Mouse (Mus musculus) right cerebral cortex, postnatal 36 days (tissue): ENCODE data around the gene Lrp8.

Source experiments
- DNase-seq, 2 experiments: peaks; one replicate each; pipeline ENCODE4 v3.0.0; 2022; ENCODE audit warnings: low spot score in 2 of 2, mixed read lengths in 1 of 2

The Lrp8 gene

GRCm38 (mm10) chr4:107844971-107845370 is 42.9 kb downstream of the Lrp8 start:
- peak; percentile 56 to 69 for DNase-seq

DNA sequence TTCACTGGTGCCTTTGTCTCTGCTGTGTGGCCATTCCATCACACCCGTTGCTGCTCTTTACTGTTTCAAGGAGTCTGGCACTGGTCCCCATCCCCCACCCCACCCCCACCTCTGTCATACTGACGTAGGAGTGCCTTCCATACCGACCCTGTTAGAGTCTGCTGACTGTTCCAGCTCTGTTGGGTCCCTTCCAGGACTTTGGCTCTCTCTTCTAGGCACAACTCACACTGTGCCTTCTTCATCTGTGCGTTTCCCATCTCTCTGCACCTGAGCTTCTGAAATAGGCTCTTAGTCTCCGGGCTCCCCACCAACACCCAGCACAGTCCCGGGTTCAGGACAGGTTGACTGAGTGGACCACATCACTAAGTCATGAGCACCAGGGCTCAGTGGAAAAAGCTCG is 44.7 kb downstream of the Lrp8 start:
- no peak for DNase-seq

DNA sequence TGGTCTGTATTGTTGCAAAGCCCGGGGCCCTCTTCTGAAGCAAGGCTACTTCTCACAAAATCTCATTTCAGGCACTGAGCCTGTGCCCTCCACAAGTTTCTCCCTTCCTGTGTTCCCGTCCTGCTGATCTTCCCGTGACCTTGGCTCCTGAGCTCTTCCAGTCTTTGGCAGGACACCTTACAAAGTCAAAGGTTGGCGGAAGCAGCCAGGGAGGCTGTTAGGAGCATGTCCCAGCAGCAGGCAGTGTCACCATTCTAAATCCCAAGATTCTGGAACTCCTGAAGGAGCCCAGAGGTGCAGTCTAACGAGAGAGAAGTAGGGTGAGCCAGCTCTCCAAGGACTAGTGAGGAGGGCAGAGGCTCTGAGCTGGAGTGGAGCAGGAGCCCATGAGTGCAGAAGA is 46.5 kb downstream of the Lrp8 start:
- DNase-seq = no peak

GRCm38 (mm10) chr4:107849621-107850020 is 47.6 kb downstream of the Lrp8 start:
- no peak for DNase-seq

- no peak for DNase-seq
These were observed 48.0 kb downstream of the Lrp8 start for GRCm38 (mm10) chr4:107850091-107850490.

GRCm38 (mm10) chr4:107853333-107853732 is 51.3 kb downstream of the Lrp8 start:
- DNase-seq = no peak

GRCm38 (mm10) chr4:107853836-107854235 is 51.8 kb downstream of the Lrp8 start:
- no peak for DNase-seq

GRCm38 (mm10) chr4:107856958-107857686 is 55.1 kb downstream of the Lrp8 start:
- no peak for DNase-seq

DNA sequence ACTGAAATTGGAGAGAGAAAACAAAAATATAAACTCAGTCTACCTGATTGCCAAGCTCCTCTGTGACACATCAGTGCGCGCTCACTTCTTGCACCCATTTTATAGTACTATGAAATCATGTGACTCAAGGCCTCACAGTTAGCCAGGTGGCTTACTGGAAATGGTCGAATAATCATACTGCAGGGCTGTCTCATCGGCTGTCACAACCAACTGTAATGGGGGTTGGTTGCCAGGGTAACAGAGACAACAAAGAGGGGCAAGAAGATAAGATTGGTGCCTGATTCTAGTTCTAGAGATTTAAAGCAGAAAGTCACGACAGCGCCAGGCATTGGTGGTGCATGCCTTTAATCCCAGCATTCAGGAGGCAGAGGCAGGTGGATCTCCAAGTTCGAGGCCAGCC is 56.9 kb downstream of the Lrp8 start:
- DNase-seq = no peak

DNA sequence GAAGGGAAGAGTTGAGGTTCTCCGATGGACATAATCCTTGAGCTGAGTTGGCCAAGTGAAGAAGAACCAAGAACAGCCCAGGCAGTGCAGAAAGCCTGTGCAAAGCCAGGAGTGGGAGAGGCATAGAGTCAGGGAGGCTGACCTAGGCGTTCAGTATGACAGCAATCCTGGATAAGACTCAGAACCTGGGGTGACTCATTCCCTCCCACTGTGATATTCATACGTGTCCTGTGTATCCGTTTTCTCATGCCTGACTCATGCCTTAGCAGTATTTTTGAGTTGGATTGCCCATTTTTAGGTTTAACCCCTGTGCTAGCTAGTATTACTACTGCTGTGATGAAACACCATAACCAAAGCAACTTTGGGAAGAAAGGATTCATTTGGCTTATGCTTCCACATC is 62.8 kb downstream of the Lrp8 start:
- no peak for DNase-seq

DNA sequence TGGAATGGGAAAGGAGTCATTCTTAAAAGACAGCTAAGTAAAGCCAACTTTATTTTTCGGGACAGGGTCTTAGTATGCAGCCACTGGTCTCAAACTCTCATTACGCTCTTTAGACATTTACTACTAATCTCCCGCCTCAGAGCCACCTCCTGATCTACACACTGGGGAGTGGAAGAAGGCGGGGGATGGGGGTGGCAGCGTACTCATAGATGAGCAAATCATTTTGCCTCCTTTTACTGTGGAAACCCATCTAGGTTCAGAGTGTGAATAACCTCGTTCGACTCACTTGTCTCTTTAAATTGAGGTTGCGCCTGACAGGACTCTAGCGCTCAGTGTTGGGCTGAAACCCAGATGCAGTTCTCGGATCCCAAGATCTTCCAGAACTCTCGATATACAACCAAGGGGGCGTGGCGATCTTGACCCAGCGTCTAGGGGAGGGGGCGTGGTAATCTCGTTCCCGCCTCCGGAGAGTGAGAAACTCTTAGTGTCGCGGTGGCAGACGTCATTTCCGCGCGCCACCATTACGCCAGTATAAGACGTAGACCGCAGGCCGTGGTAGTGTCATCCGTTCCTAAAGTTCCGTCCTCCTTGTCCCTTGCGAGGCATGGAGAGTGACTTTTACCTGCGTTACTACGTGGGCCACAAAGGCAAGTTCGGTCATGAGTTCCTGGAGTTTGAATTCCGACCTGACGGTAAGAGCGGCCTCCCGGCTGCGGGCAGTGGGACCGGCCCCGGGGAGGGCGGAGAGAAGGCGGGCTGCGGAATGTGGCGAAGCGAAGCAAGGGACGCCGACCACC is 77.4 kb downstream of the Lrp8 start, which contains the start of gene Magoh:
Magoh (plus strand) TSS at position 502 of the 797 bp plus-strand sequence.
- peak; percentile 95 for DNase-seq

DNA sequence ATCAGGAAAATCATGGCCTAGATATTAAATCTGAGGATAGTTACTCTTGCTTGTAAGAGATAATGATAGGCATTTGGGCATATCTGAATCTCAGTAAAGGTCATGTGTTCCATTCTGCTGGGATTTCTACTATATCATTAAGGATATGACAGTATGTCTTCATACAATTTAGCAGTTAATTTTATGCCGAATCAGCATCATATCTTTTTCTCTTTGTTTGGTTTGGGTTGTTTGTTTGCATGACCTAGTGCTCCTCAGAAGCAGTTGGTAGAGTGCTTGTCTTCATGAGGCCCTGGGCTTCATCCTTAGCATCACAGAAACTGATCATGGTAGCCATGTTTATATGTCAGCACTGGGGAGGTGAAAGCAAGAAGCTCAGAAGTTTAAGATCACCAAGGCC is 79.6 kb downstream of the Lrp8 start:
- no peak for DNase-seq

GRCm38 (mm10) chr4:107886371-107886770 is 84.3 kb downstream of the Lrp8 start:
- DNase-seq = no peak

DNA sequence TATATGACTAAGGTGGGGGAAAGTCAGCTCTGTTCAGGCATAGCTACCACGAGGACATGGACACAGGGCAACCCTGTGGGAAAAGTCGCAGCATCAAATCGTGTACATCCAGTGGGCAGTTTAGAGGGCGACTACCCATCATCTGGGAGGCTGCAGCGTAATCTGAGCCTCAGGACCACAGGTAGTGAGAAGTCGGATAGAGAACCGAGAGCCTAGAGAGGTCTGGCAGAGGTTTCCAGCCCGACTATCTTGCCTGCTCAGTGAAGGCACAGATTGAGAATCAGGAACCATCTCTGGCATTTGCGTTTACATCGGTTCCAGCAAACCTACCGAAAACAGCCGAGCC is 87.3 kb downstream of the Lrp8 start:
- DNase-seq = no peak

- DNase-seq = peak; percentile 96 to 97
These were observed 87.8 kb downstream of the Lrp8 start, which contains the start of gene 0610037L13Rik for GRCm38 (mm10) chr4:107889731-107890432. TSS of gene 0610037L13Rik (plus strand) at chr4:107889813.

DNA sequence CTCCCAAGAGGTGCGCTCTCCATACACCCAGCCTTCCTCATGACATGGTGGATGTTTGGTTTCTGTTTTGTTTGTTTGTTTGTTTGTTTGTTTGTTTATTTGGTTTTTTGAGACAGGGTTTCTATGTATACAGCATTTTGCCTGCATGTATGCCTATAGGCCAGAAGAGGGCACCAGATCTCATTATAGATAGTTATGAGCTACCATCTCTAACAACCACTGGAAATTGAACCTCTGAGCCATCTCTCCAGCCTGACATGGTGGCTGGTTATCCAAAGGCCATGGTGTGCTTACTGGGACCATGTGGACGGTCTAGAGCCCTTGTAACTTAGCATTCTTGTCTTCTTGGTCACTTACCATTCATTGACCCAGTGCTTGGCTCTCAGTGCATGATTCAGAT is 90.6 kb downstream of the Lrp8 start:
- no peak for DNase-seq

GRCm38 (mm10) chr4:107899211-107899927 is 97.3 kb downstream of the Lrp8 start:
- no peak for DNase-seq

DNA sequence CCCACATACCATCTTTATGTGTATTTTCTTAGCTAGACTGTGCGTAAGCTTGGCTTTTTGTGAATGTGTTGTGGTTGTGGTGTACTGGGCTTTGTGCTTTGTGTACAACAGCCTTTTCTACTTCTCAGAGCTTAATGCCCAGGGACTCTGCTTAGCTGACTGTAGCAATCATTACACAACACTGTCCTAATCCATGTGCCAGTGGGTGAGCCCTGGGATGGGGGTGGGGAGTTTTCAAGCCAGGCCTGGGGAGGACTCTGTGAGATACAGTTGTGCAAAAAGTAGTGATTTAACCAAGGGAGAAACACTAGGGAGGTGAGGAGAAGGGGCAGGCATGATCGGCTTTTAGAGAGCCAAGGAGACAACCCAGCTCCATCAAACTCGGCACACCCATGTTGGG is 98.1 kb downstream of the Lrp8 start:
- DNase-seq = no peak

DNA sequence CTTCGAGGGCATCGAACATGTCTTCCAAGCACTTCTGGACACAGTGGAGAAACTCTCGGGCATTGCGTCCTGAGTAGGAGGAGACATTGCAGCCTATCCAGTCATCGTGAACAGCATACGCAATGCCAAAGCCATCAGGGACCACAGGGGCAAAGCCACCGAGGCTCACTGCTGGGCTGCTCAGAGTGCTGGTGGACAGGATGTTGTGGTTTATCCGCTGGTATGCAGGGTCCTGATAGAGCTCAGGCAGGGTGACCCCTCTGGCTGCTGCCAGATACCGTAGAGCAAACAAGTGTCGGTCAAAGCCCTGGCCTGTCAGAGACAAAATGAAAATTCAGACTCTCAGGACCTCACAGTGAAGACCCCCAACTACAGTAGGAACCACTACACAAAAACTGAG is 102.2 kb downstream of the Lrp8 start:
- no peak for DNase-seq

DNA sequence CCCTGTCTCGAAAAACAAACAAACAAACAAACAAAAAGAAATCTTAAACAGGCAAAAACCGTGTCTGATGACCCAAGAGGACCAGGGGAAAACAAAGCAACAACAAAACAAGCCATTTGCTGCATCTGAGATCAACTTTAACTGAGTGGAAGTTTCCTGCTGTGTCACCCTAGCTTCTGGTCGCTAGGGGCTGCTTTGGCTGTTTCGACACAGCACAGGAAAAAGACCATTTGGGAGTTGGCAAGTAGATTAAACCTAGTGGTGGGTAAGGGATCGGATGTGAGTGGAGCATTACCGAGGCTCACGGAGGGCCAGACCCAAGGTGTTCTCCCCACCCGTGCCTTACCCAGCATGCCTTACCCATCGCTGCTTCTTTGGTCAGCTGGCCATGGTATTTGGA is 104.5 kb downstream of the Lrp8 start:
- DNase-seq = no peak

DNA sequence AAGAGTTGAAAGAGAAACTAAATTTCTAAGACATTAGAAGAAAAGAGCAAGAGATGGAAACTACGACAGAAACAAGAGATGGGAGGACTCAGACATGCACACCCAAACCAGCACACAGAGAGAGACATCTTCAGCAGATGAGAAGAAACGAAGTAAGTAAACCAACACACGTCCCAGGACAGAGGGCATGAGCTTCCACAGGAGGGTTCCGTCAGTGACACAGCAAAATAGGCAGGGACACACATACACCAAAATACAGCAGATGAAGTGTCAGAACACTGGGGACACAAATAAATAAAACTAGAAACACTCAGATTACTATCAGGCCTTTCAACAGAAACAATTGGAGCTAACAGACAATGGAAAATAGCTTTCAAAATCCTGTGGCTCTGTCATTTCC is 108.0 kb downstream of the Lrp8 start:
- DNase-seq = no peak

DNA sequence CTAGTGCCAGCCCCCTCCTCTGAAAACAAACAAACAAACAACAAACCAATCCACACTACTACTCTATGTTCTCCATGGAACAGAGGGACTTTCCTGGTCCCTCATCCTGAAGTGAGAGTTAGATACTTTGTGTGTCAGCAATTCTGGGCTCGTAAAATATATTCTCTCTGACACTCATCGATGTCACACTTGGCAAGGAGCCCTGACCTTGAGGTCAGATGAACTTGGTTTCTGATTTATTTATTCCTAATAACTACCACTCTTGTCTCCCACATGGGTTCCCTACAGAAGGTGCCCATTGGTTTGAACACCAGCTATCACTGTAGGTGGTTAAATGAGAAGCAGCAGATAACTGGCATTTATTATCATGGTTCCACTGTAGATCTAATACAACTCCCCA is 118.3 kb downstream of the Lrp8 start:
- DNase-seq = no peak
